Mouse (Mus musculus) intestine, postnatal 0 days (tissue): ENCODE results near the gene Psap. TPM values are rescaled to one million over a fixed set of nuclear protein-coding genes. Genes with fewer than 3 reads are reported as not detected.
A peak's percentile ranks its signal among the peaks of the same experiment; 100 is the strongest.

Source experiments
- ATAC-seq: fragments of 200-750 bp; cut with Nextera tagmentation; 2 replicates; pipeline ENCODE4 v1.8.0; 2017; ENCODE audit warnings: mild to moderate bottlenecking, moderate TSS enrichment, moderate library complexity
- H3K27ac ChIP-seq: fragments of 300-500 bp; sonication (generic); 2 replicates; pipeline ENCODE4 v1.5.1; 2014; ENCODE audit warnings: mild to moderate bottlenecking, low read depth, low read length, moderate library complexity
- H3K27me3 ChIP-seq: fragments of 300-500 bp; sonication (generic); replicated peaks from 2 replicates; pipeline ENCODE4 v1.6.1; 2014; ENCODE audit warnings: low read length, mixed read lengths; ENCODE audit not compliant: control insufficient read depth, insufficient read depth
- H3K36me3 ChIP-seq: fragments of 300-500 bp; sonication (generic); 2 replicates; pipeline ENCODE4 v1.6.1; 2014; ENCODE audit warnings: mild to moderate bottlenecking, moderate library complexity; ENCODE audit not compliant: control insufficient read depth, insufficient read depth
- H3K4me1 ChIP-seq: fragments of 300-500 bp; sonication (generic); replicated peaks from 2 replicates; pipeline ENCODE4 v1.6.1; 2014; ENCODE audit warnings: antibody characterized with exemption, low read length, mixed read lengths; ENCODE audit not compliant: control insufficient read depth, insufficient read depth
- H3K4me2 ChIP-seq: fragments of 300-500 bp; sonication (generic); replicated peaks from 2 replicates; pipeline ENCODE4 v1.6.1; 2014; ENCODE audit warnings: low read depth, mild to moderate bottlenecking, moderate library complexity
- H3K4me3 ChIP-seq: fragments of 300-500 bp; sonication (generic); 2 replicates; pipeline ENCODE4 v1.5.1; 2014; ENCODE audit warnings: low read depth, low read length
- H3K9ac ChIP-seq: fragments of 300-500 bp; sonication (generic); 2 replicates; pipeline ENCODE4 v1.6.1; 2014; ENCODE audit warnings: mild to moderate bottlenecking, low read depth, low read length
- H3K9me3 ChIP-seq: fragments of 300-500 bp; sonication (generic); 2 replicates; pipeline ENCODE4 v1.6.1; 2016; ENCODE audit warnings: mixed run types; ENCODE audit not compliant: control insufficient read depth
- CTCF ChIP-seq: sonication (generic); IDR thresholded peaks from 2 replicates; pipeline ENCODE4 v1.5.1; 2016; ENCODE audit warnings: low read depth, mild to moderate bottlenecking, control low read depth, antibody characterized with exemption, moderate library complexity
- WGBS: fragments of 180-500 bp; shearing (Covaris S2); extraction: QIAGEN DNeasy Blood & Tissue Kit; methylation state at CpG from one replicate; pipeline ENCODE4 v1.1.7; 2014; 5-methylcytosine and 5-hydroxymethylcytosine counted together
- polyA plus RNA-seq: library from polyadenylated mRNA; unstranded; fragments of >200 nt; fragmentation: Nextera tagmentation; extraction: Ambion mirVana; gene quantifications from 2 replicates; pipeline ENCODE4 v1.2.1, GENCODE M21; 2015

The Psap gene
- polyA plus RNA-seq, 1 experiment from 2014 or later: 135 TPM

DNA sequence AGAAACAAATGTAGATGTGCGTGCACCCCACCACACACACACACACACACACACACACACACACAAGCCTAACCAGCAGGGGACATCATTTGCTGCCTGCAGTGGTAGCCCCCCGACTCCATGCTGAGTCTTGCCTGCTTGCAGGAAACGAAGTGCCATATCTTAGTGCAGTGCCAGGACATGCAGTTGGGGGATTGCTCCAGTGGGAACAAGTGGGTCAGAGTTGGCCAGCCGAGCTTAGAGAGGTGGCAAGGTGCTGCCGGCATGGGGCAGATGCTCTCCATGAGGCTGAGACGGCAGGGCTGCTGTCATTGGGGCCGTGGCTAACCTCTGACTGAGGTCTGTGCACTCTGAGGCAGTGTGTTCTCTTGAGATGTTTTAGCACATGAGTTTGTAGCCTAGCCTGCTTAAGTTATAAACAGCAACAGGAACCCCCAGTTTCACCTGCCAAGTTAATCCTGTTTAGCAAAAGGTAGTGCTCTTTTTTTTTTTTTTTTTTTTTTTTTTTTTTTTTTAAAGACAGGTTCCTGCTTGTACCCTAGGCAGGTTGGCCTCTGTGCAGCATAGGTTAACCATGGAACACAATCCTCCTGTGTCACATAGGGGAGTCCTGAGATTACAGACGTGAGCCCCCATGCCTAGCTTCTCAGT, 2.0 kb downstream of the Psap start:
- Histone ChIP-seq H3K36me3 (no peaks in the 10 kb centered on the region; the same call in 1 of the 2 replicates), H3K4me1 (peaks cover 14% of the 10 kb centered on the region)

DNA sequence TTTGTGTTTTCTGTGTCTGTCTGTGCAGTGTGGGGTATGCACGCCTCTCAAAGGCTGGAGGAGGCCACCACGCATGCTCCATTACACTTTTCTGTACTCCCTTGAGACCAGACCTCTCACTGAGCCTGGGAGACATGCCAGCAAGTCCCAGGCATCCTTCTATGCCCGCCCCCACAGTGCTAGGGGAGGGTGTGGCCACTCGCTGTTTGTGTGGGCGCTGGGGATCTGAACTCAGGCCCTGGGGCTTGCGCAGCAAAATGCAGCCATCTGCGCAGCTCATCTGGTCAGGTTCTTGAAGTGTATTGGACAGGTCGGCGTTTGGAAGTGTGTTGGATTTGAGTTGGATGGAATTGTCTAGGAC, 2.5 kb downstream of the Psap start:
- no peak overlapping the region for H3K4me3 ChIP-seq

More for the DNA sequence above, 2.0 kb downstream of the Psap start:
- Histone ChIP-seq H3K9me3 (no peaks in the 10 kb centered on the region), H3K27ac (no peak overlapping the region), H3K9ac (no peak overlapping the region), H3K27me3 (no peaks in the 10 kb centered on the region), H3K4me3 (no peak overlapping the region), H3K4me2 (peak overlapping the region; percentile 84)
- TF ChIP-seq CTCF: no peak
- 56% methylated on average over 8 of the region's 8 CpGs for WGBS
- no peak for ATAC-seq

GRCm38 (mm10) chr10:60280353-60280752, 2.9 kb downstream of the Psap start:
- peak overlapping the region; percentile 10; the same call in 1 of the 2 replicates for H3K4me2 ChIP-seq
- no peaks in the 10 kb centered on the region for H3K9me3 ChIP-seq
- no peak overlapping the region for H3K4me3 ChIP-seq
- ATAC-seq: no peak
- WGBS: 78% methylated on average over 6 of the region's 6 CpGs
- no peak overlapping the region for H3K27ac ChIP-seq
- no peak overlapping the region for H3K9ac ChIP-seq
- H3K27me3 ChIP-seq: no peaks in the 10 kb centered on the region
- H3K4me1 ChIP-seq: peaks cover 20% of the 10 kb centered on the region
- no peak for TF ChIP-seq CTCF
- H3K36me3 ChIP-seq: no peaks in the 10 kb centered on the region; the same call in 1 of the 2 replicates

More for the DNA sequence above, 2.5 kb downstream of the Psap start:
- H3K9me3 ChIP-seq: no peaks in the 10 kb centered on the region
- no peak for TF ChIP-seq CTCF
- peak overlapping the region; percentile 10; the same call in 1 of the 2 replicates for H3K4me2 ChIP-seq
- ATAC-seq: no peak
- H3K36me3 ChIP-seq: no peaks in the 10 kb centered on the region; the same call in 1 of the 2 replicates
- H3K4me1 ChIP-seq: peaks cover 20% of the 10 kb centered on the region
- no peak overlapping the region for H3K9ac ChIP-seq
- H3K27me3 ChIP-seq: no peaks in the 10 kb centered on the region
- H3K27ac ChIP-seq: no peak overlapping the region
- 83% methylated on average over 9 of the region's 9 CpGs for WGBS

DNA sequence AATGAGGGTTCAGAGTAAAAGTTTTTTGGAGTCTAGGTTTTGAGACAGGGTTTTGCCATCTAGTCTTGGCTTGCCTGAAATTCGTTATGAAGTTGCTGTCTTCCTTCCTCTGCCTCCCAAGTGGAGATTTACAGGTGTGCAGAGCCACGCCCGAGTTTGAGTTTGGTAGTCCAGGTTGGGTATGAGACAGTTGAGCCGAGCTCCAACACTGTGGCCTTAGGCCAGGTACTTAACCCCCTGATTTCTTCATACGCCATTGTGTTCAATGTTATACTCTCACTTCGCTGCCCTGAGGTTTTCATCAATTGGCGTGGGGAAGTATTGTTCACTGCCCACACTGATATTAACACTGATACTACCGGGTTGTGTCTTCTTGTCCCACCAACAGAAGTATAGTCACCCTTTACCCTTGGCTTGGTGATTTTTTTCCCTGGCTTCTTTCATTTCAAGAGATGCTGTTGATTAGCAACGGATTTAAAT, 4.2 kb downstream of the Psap start:
- Histone ChIP-seq H3K4me2 (peak overlapping the region; percentile 17; the same call in 1 of the 2 replicates), H3K27ac (peak overlapping the region; percentile 15; the same call in 1 of the 2 replicates), H3K9ac (no peak overlapping the region), H3K4me1 (peaks cover 20% of the 10 kb centered on the region), H3K36me3 (no peaks in the 10 kb centered on the region; the same call in 1 of the 2 replicates), H3K27me3 (no peaks in the 10 kb centered on the region), H3K4me3 (no peak overlapping the region), H3K9me3 (no peaks in the 10 kb centered on the region)
- TF ChIP-seq CTCF: no peak
- no peak for ATAC-seq
- 65% methylated on average over 9 of the region's 9 CpGs for WGBS

- H3K4me1 ChIP-seq: peaks cover 20% of the 10 kb centered on the region
- H3K36me3 ChIP-seq: no peaks in the 10 kb centered on the region; the same call in 1 of the 2 replicates
- WGBS: 72% methylated on average over 10 of the region's 10 CpGs
- no peak for TF ChIP-seq CTCF
- H3K4me3 ChIP-seq: no peak overlapping the region
- H3K9me3 ChIP-seq: no peaks in the 10 kb centered on the region
- no peak overlapping the region; the same call in 1 of the 2 replicates for H3K4me2 ChIP-seq
- ATAC-seq: no peak
- H3K27me3 ChIP-seq: no peaks in the 10 kb centered on the region
- peak overlapping the region; percentile 15 for H3K27ac ChIP-seq
- no peak overlapping the region for H3K9ac ChIP-seq
These were observed 4.9 kb downstream of the Psap start for GRCm38 (mm10) chr10:60282116-60283014.

- 90% methylated on average over 6 of the region's 6 CpGs for WGBS
- H3K4me3 ChIP-seq: no peak overlapping the region
- no peak for ATAC-seq
- no peak overlapping the region for H3K4me2 ChIP-seq
- no peaks in the 10 kb centered on the region for H3K9me3 ChIP-seq
- TF ChIP-seq CTCF: no peak
- no peaks in the 10 kb centered on the region for H3K27me3 ChIP-seq
- 0 out of 2 replicates have a peak overlapping the region, but pooled peaks have one; percentile 28 for H3K27ac ChIP-seq
- H3K4me1 ChIP-seq: peaks cover 20% of the 10 kb centered on the region
- no peaks in the 10 kb centered on the region; the same call in 1 of the 2 replicates for H3K36me3 ChIP-seq
- no peak overlapping the region for H3K9ac ChIP-seq
These were observed 6.8 kb downstream of the Psap start for GRCm38 (mm10) chr10:60284248-60284647.
